Mouse (Mus musculus): Measurements from ENCODE around the gene Gls. TPM values are rescaled to one million over a fixed set of nuclear protein-coding genes. Genes with fewer than 3 reads are reported as not detected.

Gene Gls
- total RNA-seq, 2 experiments from 2014 or later, result 86.3 to 94.6 TPM

DNA sequence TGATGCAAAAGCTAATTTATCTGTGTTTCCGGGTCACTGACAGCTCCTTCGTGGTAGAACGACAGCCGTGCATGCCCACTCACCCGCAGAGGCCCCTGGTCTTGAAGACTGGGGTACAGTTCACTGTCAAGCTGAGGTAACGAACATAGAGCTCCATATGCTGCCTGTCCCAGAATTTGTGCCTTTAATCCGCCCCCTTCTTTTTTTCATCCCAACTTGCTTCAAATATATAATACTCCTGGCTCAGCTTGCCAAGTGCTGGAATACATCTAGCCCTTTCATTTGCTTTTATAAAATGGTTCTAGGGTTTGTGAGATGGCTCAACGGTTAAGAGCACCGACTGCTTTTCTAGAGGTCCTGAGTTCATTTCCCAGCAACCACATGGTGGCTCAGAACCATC is 92.5 kb downstream of the Gls start:
- DNase-seq, result no peak
- intact Hi-C loops (cut with DNase I), result no loop called here

DNA sequence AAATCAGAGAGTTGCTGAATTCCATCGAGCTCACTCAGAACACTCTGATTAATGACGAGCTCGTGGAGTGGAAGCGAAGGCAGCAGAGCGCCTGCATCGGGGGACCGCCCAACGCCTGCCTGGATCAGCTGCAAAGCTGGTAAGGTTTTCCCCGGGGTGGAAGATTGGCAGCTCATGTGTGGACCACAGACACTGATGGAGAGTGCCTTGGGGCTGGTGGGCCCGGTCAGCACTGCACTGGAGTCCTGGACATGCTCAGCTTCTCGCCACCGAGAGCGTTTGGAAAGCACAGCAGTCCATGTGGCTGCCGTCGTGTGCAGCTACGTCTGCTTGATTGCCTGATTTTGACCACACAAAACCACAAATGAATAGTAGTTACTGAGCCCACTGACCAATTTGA is 95.7 kb downstream of the Gls start:
- intact Hi-C loops (cut with DNase I), result no loop called here
- DNase-seq, result no peak

- intact Hi-C loops (cut with DNase I), result no loop called here
- DNase-seq, result no peak
These were observed 99.8 kb downstream of the Gls start for GRCm38 (mm10) chr1:52133254-52133653.

DNA sequence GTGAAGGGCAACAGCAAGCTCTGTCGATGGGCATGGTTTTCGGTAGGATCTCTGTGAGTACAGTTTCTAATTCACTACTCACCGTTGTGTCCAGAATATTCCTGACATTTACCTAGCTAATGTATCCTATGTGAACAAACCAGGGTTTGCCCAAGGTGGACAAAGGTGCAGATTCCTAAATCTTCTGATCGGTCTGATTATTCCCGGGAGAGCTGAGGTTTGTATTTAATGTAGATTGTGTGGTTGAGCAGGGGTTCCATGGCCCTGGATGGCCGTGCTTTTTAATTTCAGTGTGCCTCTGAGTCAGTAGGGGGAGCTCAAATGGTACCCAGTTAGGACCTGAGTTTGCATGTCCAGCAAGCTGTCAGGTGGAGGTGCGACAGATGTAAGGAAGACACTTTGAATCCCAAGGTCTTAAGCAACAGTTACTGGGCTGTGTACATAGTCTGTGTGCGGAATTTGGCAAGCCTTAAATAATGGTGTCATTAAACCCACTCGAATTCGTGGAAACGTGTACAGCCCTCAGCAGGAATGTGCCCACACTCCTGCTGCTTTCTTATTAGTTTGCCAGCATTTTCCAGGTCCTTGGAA is 101.2 kb downstream of the Gls start:
- intact Hi-C loops (cut with DNase I), result no loop called here
- no peak for DNase-seq

DNA sequence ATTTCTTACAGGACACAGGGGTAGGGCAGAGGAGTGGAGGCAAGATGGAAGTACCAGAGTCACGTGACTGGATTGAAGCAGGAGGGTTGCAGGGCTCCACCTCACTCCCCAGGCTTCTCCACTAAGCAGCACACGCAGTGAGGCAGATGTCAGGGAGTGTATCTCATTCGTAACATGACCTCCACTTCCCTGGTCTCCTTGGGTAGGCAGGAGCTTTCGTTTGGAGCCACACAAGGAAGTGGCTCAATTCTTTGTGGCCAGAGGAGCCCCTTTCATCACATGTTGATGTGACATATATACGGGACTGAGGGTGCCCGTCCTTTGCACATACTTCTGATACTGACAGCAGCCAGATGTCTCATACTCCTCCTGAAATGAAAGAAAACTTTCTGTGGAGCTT is 103.2 kb downstream of the Gls start:
- intact Hi-C loops (cut with DNase I), result no loop called here
- DNase-seq, result no peak

DNA sequence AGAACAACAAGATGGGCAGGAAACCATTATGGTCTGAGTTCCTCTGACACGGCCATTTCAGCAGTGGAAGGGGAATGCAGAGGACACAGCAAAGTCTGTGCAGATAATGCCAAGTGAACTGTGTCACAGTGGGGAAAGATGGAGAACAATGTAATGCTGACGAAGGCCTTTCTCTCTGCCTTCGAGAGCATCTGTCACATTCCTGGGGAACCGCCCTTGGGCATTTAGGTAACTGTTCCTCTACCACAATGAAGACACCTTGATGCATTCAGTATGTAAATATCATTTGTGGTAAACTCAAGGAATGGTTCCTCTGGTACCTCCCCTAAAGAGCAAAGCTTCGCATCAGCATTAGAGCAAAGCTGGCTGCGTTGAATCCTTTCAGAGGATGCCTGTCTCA is 105.7 kb downstream of the Gls start:
- no peak for DNase-seq
- intact Hi-C loops (cut with DNase I), result no loop called here

DNA sequence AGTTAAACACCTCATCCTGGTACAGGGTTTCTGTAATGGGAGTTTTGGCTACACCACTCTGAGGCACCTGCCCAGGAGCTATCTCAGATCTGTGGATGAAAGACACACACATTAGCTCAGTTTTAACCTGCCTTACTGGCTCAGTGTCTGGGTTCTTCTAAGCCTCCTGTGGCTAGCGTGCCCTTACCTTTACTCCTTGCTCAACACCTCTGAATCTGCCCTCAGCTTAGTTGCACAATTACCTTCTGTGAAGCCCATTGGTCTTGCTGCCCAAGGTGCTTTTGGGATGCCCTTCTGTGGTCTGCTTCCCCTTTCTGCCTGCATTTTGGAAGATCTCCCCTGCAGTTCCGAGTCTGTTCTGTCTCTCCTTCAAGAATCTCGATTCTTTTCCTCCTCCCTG is 108.2 kb downstream of the Gls start:
- intact Hi-C loops (cut with DNase I), result no loop called here
- DNase-seq, result no peak

GRCm38 (mm10) chr1:52121052-52121451 is 112.0 kb downstream of the Gls start:
- DNase-seq, result no peak
- intact Hi-C loops (cut with DNase I), result no loop called here

- intact Hi-C loops (cut with DNase I), result no loop called here
- no peak for DNase-seq
These were observed 112.8 kb downstream of the Gls start for GRCm38 (mm10) chr1:52120191-52120590.

DNA sequence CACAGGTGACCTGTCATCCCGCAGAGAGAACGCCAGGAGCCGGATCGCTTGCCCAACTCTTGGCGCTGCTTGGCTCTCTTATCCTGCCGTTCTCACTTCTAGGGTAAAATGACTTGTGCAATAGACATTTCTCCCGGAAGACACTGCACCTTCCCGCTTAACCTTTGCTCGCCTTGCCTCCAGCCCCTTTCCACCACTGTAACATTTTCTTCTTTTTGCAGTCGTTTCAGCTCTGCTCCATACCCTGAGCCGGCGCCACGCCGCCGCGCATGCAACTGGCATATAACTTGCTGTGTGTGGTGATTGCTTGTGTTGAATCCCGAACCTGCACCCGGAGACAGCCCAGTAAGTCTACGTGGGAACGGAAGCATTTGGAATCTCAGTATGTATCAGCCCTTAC is 113.3 kb downstream of the Gls start:
- intact Hi-C loops (cut with DNase I), result loop anchor here (10.0 kb wide), 1 partner anchor 645 kb away; the partner anchor contains the start of gene Nabp1
- peak in 1 of 2 experiments; percentile 5 for DNase-seq

DNA sequence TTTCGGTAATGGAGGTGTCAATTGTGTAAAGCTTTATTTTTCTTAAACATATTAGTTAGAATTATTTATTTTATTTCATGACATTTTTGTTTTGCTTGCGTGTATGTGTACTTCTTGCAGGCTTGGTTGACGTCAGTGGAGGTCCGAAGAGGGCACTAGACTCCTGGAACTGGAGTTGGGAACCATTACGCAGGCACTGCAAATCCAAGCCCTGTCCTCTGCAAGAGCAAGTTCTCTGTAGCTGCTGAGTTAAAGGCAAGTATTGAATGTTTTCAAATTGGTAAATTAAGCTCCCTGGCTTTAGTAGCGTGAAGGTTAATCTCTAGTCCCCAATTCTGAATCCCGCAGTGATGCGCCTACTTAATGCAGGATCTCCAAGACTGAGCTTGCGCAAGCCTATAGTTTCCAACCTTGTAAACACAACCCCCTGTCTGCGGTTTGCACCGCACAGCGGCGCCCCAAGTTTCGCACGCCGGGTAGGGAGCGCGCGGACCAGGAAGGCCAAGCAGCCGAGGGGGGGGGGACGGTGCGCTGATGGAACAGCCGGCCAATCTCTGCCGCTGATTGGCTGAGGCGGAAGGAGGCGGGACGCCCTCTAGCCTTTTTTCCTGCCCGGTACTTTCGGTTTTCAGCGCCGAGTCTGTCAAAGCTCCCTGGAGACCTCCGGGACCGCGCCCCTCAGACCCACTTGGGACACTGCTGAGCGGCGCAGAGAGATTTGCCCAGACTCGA is 114.0 kb downstream of the Gls start, which contains the start of gene Stat1:
Gene Stat1 (plus strand): TSS at position 581 of the 732 bp plus-strand sequence.
- DNase-seq, result peak; percentile 84 to 86
- intact Hi-C loops (cut with DNase I), result loop anchor here (10.0 kb wide), 1 partner anchor 644 kb away; the partner anchor contains the start of gene Nabp1

GRCm38 (mm10) chr1:52117777-52118176 is 115.3 kb downstream of the Gls start:
- intact Hi-C loops (cut with DNase I), result loop anchor here (10.0 kb wide), 1 partner anchor 643 kb away; the partner anchor contains the start of gene Nabp1

DNA sequence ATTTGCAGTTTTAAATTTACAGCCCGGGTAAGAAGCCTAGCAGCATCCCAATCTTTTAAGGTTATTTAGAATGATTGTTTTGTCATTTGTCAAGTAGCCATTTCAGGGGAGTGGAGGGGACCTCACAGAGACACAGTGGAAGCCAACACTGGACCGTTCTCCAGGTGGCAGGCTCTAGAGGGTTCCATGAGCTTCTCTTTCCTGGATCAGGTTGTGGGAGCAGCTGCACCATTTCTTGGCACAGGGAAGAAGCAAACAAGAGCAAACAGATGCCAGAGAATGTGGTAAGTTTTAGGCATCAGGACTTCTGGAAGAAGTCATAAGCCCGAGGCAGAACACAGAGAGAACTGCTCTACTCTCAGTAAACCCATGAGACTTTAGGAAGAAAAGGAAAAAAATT is 116.6 kb downstream of the Gls start:
- intact Hi-C loops (cut with DNase I), result loop anchor here (10.0 kb wide), 1 partner anchor 642 kb away; the partner anchor contains the start of gene Nabp1
- DNase-seq, result no peak

More at GRCm38 (mm10) chr1:52117777-52118176, 115.3 kb downstream of the Gls start:
- no peak for DNase-seq

DNA sequence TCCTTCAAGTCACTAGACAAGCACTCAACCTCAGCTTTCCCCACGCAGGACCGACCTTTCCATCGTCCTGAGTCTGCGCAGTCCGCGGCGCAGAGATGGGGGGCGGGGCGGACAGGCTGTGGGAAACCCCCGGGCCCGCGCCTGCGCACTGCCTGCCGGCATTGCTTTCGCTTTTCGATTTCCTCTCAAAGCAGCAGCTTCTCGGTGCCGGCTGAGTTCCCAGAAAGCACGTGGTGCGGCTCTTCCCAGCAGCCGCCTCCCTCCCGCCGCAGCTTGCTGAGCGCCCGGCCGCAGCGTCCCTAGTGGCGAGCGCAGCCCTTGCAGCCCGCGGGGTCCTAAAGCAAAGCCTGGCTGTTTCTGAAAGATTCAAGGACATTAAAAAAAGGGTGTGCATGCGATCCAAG is 119.4 kb downstream of the Gls start:
- DNase-seq, result peak; percentile 99 to 100
- intact Hi-C loops (cut with DNase I), result loop anchor here (10.0 kb wide), 1 partner anchor 639 kb away; the partner anchor contains the start of gene Nabp1

Other genes with a start within 250 kb of the Gls start
- under 1 TPM; 0.33 to 0.61 TPM for gene Stat4, start 246.1 kb downstream of the Gls start, total RNA-seq (2021)
- 10 to 100 TPM; 22.2 to 22.7 TPM for gene Stat1, start 113.8 kb downstream of the Gls start, total RNA-seq (2021)

All from heart, postnatal 14 days (tissue).